Mouse (Mus musculus) heart, embryonic 10.5 days (tissue): Measurements from ENCODE around the gene Nek9. TPM values are rescaled to one million over a fixed set of nuclear protein-coding genes. Genes with fewer than 3 reads are reported as not detected.
A peak's percentile ranks its signal among the peaks of the same experiment; 100 is the strongest.

Experiments used
- DNase-seq: peaks from one replicate; pipeline ENCODE4 v3.0.0-alpha.2; 2017; ENCODE audit warnings: low spot score
- H3K27ac ChIP-seq: fragments of 300-500 bp; sonication (generic); 2 replicates; pipeline ENCODE4 v1.5.1; 2016; ENCODE audit warnings: mild to moderate bottlenecking
- H3K27me3 ChIP-seq: fragments of 300-500 bp; sonication (generic); 2 replicates; pipeline ENCODE4 v1.6.1; 2016; ENCODE audit warnings: mild to moderate bottlenecking; ENCODE audit not compliant: poor library complexity, insufficient read depth, severe bottlenecking
- H3K36me3 ChIP-seq: fragments of 300-500 bp; sonication (generic); 2 replicates; pipeline ENCODE4 v1.6.1; 2016; ENCODE audit warnings: mild to moderate bottlenecking, moderate library complexity
- H3K4me1 ChIP-seq: fragments of 300-500 bp; sonication (generic); 2 replicates; pipeline ENCODE4 v1.6.1; 2016; ENCODE audit warnings: mild to moderate bottlenecking
- H3K4me3 ChIP-seq: fragments of 300-500 bp; sonication (generic); 2 replicates; pipeline ENCODE4 v1.5.1; 2016; ENCODE audit warnings: mild to moderate bottlenecking, moderate library complexity
- H3K9me3 ChIP-seq: fragments of 300-500 bp; sonication (generic); 2 replicates; pipeline ENCODE4 v1.6.1; 2016; ENCODE audit warnings: mild to moderate bottlenecking, moderate library complexity
- WGBS: fragments of 180-500 bp; shearing (Covaris S2); methylation state at CpG from one replicate; pipeline ENCODE4 v1.1.7; 2016; 5-methylcytosine and 5-hydroxymethylcytosine counted together
- polyA plus RNA-seq: library from polyadenylated mRNA; unstranded; fragments of >200 nt; fragmentation: Nextera tagmentation; extraction: Ambion mirVana; gene quantifications from 2 replicates; pipeline ENCODE4 v1.2.1, GENCODE M21; 2016

The Nek9 gene
- polyA plus RNA-seq, 1 experiment from 2014 or later = 24.3 TPM

DNA sequence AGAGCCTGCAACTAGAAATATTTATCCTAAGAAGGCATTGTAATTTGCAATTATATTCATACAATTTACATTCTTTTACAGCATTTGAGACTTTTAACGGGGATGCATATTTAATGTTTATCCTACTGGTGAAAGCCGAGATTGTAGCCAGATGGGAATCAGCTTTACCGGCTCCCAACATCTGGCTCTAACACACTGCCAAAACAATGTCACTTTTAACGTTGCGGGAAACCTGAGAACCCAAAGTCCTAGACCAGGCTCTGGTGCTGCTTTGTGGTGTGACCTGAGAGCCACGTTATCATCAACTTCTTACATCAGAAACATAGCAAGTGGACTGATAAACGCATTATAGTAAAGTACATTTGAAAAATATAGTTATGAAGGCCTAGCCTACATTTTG is 74.2 kb downstream of the Nek9 start:
- H3K9me3 ChIP-seq = no peaks in the 10 kb centered on the region
- H3K36me3 ChIP-seq = no peaks in the 10 kb centered on the region
- DNase-seq = no peak
- no peak overlapping the region for H3K27ac ChIP-seq
- H3K4me3 ChIP-seq = no peak overlapping the region
- H3K4me1 ChIP-seq = 0 out of 2 replicates have a peak, but pooled peaks cover 2% of the 10 kb centered on the region
- H3K27me3 ChIP-seq = no peaks in the 10 kb centered on the region
- 53% methylated on average over 7 of the region's 7 CpGs for WGBS

DNA sequence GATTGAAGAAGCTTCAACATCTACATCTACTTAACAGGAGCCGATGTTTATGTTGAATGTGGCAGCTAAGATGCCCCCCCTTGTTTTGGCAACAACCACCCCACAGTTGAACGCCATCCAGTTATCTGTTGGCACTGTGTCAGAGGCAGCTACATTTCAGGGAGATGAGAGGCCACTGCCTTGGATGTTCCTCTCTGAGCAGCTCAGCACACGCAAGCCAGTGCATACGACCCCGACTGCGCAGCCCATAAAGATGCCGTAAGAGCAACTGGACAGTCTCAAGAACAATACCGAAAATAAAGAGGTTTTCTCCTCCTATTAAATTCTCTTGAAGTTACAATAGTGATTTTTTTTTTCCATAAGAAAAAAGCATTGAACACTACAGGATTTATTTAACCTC is 74.6 kb downstream of the Nek9 start:
- H3K9me3 ChIP-seq = no peaks in the 10 kb centered on the region
- no peaks in the 10 kb centered on the region for H3K36me3 ChIP-seq
- WGBS = 84% methylated on average over 8 of the region's 8 CpGs
- H3K4me3 ChIP-seq = no peak overlapping the region
- H3K4me1 ChIP-seq = no peaks in the 10 kb centered on the region
- H3K27ac ChIP-seq = no peak overlapping the region
- H3K27me3 ChIP-seq = no peaks in the 10 kb centered on the region
- DNase-seq = no peak

DNA sequence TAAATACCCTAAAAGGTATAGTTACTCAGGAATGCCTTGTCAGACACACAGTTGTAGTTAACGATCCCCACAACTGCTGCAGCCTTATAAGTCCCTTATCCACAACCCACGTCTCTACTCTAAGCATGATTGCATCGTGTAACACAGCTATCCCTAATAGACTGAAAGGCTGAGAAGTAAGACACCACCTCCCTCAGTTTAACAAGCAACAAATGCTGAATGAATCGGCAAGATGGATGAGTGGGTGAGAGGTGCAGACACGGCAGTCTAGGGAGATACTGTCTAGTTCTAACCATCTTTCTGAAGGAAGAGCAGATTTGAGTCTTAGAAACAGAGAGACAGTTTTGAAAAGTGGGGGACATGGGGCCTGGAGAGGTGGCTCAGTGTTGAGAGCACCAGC is 76.0 kb downstream of the Nek9 start:
- 82% methylated on average over 5 of the region's 5 CpGs for WGBS

DNA sequence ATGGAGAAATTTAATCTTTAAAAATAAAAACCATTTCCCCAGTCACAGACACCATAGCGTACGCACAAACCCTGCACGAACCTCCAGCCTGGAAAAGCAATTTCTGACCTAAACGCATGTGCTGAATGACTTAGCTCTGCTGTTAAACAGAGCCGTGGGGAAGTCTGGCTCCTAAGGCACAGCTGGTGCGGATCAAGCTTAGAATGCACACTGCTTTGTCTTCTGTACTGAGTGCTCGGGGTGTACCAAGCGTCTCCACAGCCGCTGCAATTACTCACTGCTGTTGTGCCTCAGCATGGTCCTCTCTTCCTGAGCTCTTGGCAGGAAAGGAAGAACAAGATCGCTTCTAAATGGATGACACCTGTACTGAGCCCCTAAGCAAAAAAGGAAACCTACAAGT is 76.7 kb downstream of the Nek9 start:
- H3K4me3 ChIP-seq = no peak overlapping the region
- whole genome bisulfite sequencing = 67% methylated on average over 10 of the region's 10 CpGs

More for the DNA sequence above, 76.0 kb downstream of the Nek9 start:
- Histone ChIP-seq H3K9me3 (no peaks in the 10 kb centered on the region), H3K27ac (no peak overlapping the region), H3K4me3 (no peak overlapping the region), H3K36me3 (peaks cover 2% of the 10 kb centered on the region; the same call in 1 of the 2 replicates), H3K27me3 (no peaks in the 10 kb centered on the region), H3K4me1 (no peaks in the 10 kb centered on the region)
- no peak for DNase-seq

GRCm38 (mm10) chr12:85257008-85257639 is 82.0 kb downstream of the Nek9 start:
- WGBS = 60% methylated on average over 7 of the region's 7 CpGs
- peaks cover 5% of the 10 kb centered on the region; the same call in 1 of the 2 replicates for H3K36me3 ChIP-seq
- H3K4me3 ChIP-seq = no peak overlapping the region
- no peaks in the 10 kb centered on the region for H3K9me3 ChIP-seq
- peak overlapping the region; percentile 44; the same call in 1 of the 2 replicates for H3K27ac ChIP-seq
- H3K27me3 ChIP-seq = no peaks in the 10 kb centered on the region
- no peaks in the 10 kb centered on the region for H3K4me1 ChIP-seq
- no peak for DNase-seq

More for the DNA sequence above, 76.7 kb downstream of the Nek9 start:
- DNase-seq = no peak
- no peaks in the 10 kb centered on the region for H3K4me1 ChIP-seq
- peaks cover 5% of the 10 kb centered on the region; the same call in 1 of the 2 replicates for H3K36me3 ChIP-seq
- no peaks in the 10 kb centered on the region for H3K27me3 ChIP-seq
- H3K9me3 ChIP-seq = no peaks in the 10 kb centered on the region
- no peak overlapping the region for H3K27ac ChIP-seq

GRCm38 (mm10) chr12:85256074-85256751 is 82.9 kb downstream of the Nek9 start:
- H3K9me3 ChIP-seq = no peaks in the 10 kb centered on the region
- H3K4me3 ChIP-seq = no peak overlapping the region
- H3K27me3 ChIP-seq = no peaks in the 10 kb centered on the region
- 58% methylated on average over 7 of the region's 7 CpGs for WGBS
- peak overlapping the region; percentile 69 for H3K27ac ChIP-seq
- H3K36me3 ChIP-seq = peaks cover 5% of the 10 kb centered on the region; the same call in 1 of the 2 replicates
- no peak for DNase-seq
- H3K4me1 ChIP-seq = no peaks in the 10 kb centered on the region

GRCm38 (mm10) chr12:85252083-85252482 is 87.1 kb downstream of the Nek9 start:
- H3K9me3 ChIP-seq = no peaks in the 10 kb centered on the region
- no peak overlapping the region for H3K4me3 ChIP-seq
- no peak overlapping the region for H3K27ac ChIP-seq
- no peak for DNase-seq
- no peaks in the 10 kb centered on the region for H3K4me1 ChIP-seq
- 72% methylated on average over 3 of the region's 3 CpGs for WGBS
- peaks cover 14% of the 10 kb centered on the region for H3K36me3 ChIP-seq
- no peaks in the 10 kb centered on the region for H3K27me3 ChIP-seq

Other genes with a start within 250 kb of the Nek9 start
- 1.9 and 2.6 TPM in 2 replicates for gene Prox2, start 228.6 kb downstream of the Nek9 start, polyA plus RNA-seq
- 162 and 217 TPM in 2 replicates for gene Dlst, start 228.5 kb downstream of the Nek9 start, polyA plus RNA-seq
- 1.4 and 1.5 TPM in 2 replicates for gene Rps6kl1, start 188.1 kb downstream of the Nek9 start, polyA plus RNA-seq
- 9.3 and 13.6 TPM in 2 replicates for gene Pgf, start 161.6 kb downstream of the Nek9 start, polyA plus RNA-seq
- gene Eif2b2, start 119.9 kb downstream of the Nek9 start, polyA plus RNA-seq = 71.5 and 91.3 TPM in 2 replicates
- gene Mlh3, start 68.8 kb downstream of the Nek9 start, polyA plus RNA-seq = 6.8 and 7.0 TPM in 2 replicates
- 65.3 and 75.4 TPM in 2 replicates for gene Acyp1, start 50.9 kb downstream of the Nek9 start, polyA plus RNA-seq
- gene Zc2hc1c, start 50.8 kb downstream of the Nek9 start, polyA plus RNA-seq = 0.82 and 0.85 TPM in 2 replicates
- 308 and 314 TPM in 2 replicates for gene Tmed10, start 35.5 kb upstream of the Nek9 start, polyA plus RNA-seq
- gene Fos, start 134.5 kb upstream of the Nek9 start, polyA plus RNA-seq = 6.1 and 7.5 TPM in 2 replicates